17 mouse cellular contexts compared by ENCODE assay signal in the genomic region with DNA sequence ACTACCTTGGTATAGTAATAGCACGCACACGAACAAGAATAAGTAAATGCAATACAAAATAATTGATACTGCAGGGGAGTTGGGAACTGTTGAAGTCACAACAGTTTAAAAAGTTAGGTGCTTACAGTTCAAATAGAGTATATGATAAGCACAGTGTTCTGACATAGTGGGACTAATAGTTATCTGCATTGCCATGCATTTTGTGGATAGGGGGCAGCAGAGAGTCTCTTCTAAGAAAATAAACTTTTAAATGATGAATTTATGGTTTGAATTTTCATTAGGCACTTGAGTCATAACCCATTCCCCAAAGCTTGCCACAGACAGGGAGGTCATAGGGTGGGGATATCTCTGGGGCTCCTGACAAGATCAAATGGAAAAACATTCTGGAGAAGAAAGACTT.
A peak's percentile ranks its signal among the peaks of the same experiment; 100 is the strongest.
DNase-seq lines count a peak whose midpoint lies in the region; ATAC-seq and TF ChIP-seq lines count a peak whose summit lies in the region.
"Had no signal": no experiment of that assay in that cellular context is flagged by ENCODE, and none has a peak within 500 bp of the region (broad histone marks: within the 10 kb centered on the region; RNA-seq: fewer than 3 reads in every experiment).

No protein-coding gene starts in this region.

- H3K36me3 ChIP-seq in embryonic facial prominence, embryonic 11.5 days (replicated peaks; ENCODE audit: control insufficient read depth, insufficient read depth, low read depth, low read length) = no peaks in the 10 kb centered on the region
- H3K36me3 ChIP-seq in embryonic facial prominence, embryonic 10.5 days (replicated peaks) = no peaks in the 10 kb centered on the region
- H3K36me3 ChIP-seq in liver, postnatal 0 days (replicated peaks; ENCODE audit: insufficient read depth, low read length) = no peaks in the 10 kb centered on the region
- no peaks in the 10 kb centered on the region for H3K36me3 ChIP-seq in liver, embryonic 12.5 days
- no peaks in the 10 kb centered on the region for H3K36me3 ChIP-seq in embryonic facial prominence, embryonic 14.5 days (ENCODE audit: control insufficient read depth, insufficient read depth, low read length)
- H3K36me3 ChIP-seq in hindbrain, embryonic 13.5 days = no peaks in the 10 kb centered on the region
- H3K36me3 ChIP-seq: heart, embryonic 12.5 days; lung, embryonic 15.5 days had no signal

- no peak overlapping the region for H3K9ac ChIP-seq in embryonic facial prominence, embryonic 11.5 days (replicated peaks; ENCODE audit: low read length)
- no peak overlapping the region for H3K9ac ChIP-seq in liver, postnatal 0 days (replicated peaks)
- H3K9ac ChIP-seq in liver, embryonic 12.5 days = no peak overlapping the region
- H3K9ac ChIP-seq in embryonic facial prominence, embryonic 14.5 days (ENCODE audit: low read depth, low read length) = no peak overlapping the region
- no peak overlapping the region for H3K9ac ChIP-seq in hindbrain, embryonic 13.5 days
- H3K9ac ChIP-seq: heart, embryonic 12.5 days; lung, embryonic 15.5 days had no signal

- 89% methylated on average over 2 of the region's 2 CpGs for WGBS in embryonic facial prominence, embryonic 11.5 days
- 84% methylated on average over 2 of the region's 2 CpGs for WGBS in embryonic facial prominence, embryonic 10.5 days
- WGBS in liver, postnatal 0 days (ENCODE audit: insufficient replicate concordance) = 78% methylated on average over 2 of the region's 2 CpGs
- 60% methylated on average over 2 of the region's 2 CpGs for WGBS in liver, embryonic 12.5 days (ENCODE audit: insufficient replicate concordance)
- WGBS in embryonic facial prominence, embryonic 14.5 days = 79% methylated on average over 2 of the region's 2 CpGs
- WGBS in hindbrain, embryonic 13.5 days = 85% methylated on average over 2 of the region's 2 CpGs

- TF ChIP-seq EP300 in liver, postnatal 0 days (IDR thresholded peaks at IDR 0.05; ENCODE audit: low read depth) = no peak

- H3K9me3 ChIP-seq in embryonic facial prominence, embryonic 11.5 days (replicated peaks; ENCODE audit: control insufficient read depth, low read length) = no peaks in the 10 kb centered on the region
- no peaks in the 10 kb centered on the region for H3K9me3 ChIP-seq in embryonic facial prominence, embryonic 10.5 days
- H3K9me3 ChIP-seq in liver, postnatal 0 days (ENCODE audit: low read length) = no peaks in the 10 kb centered on the region
- H3K9me3 ChIP-seq in liver, embryonic 12.5 days (replicated peaks) = no peaks in the 10 kb centered on the region
- no peaks in the 10 kb centered on the region for H3K9me3 ChIP-seq in embryonic facial prominence, embryonic 14.5 days (ENCODE audit: control insufficient read depth, low read length)
- H3K9me3 ChIP-seq in hindbrain, embryonic 13.5 days = no peaks in the 10 kb centered on the region
- H3K9me3 ChIP-seq: heart, embryonic 12.5 days; lung, embryonic 15.5 days had no signal

- peak; percentile 21; the same call in 1 of the 2 replicates for TF ChIP-seq CTCF in liver, postnatal 0 days (IDR thresholded peaks at IDR 0.05; ENCODE audit: low read depth)

- no peak overlapping the region for H3K4me3 ChIP-seq in embryonic facial prominence, embryonic 11.5 days (ENCODE audit: low read depth, low read length)
- H3K4me3 ChIP-seq in embryonic facial prominence, embryonic 10.5 days = no peak overlapping the region
- H3K4me3 ChIP-seq in liver, postnatal 0 days (ENCODE audit: low read depth, low read length) = no peak overlapping the region
- H3K4me3 ChIP-seq in liver, embryonic 12.5 days = no peak overlapping the region
- no peak overlapping the region for H3K4me3 ChIP-seq in embryonic facial prominence, embryonic 14.5 days (ENCODE audit: low read depth, low read length)
- no peak overlapping the region for H3K4me3 ChIP-seq in hindbrain, embryonic 13.5 days
- H3K4me3 ChIP-seq: heart, embryonic 12.5 days; lung, embryonic 15.5 days had no signal

- peak; percentile 50 for DNase-seq in embryonic facial prominence, embryonic 11.5 days (ENCODE audit: low spot score)
- DNase-seq in embryonic facial prominence, embryonic 10.5 days (ENCODE audit: low spot score) = no peak
- no peak for DNase-seq in liver, postnatal 0 days
- peak; percentile 16 for DNase-seq in A20 (ENCODE audit: low read depth, low spot score)
- peak; percentile 12 for DNase-seq in embryonic facial prominence, embryonic 14.5 days (ENCODE audit: low spot score)
- DNase-seq: cerebellum, adult 2 months; gastrocnemius, postnatal 10 days; heart, postnatal 4 days; kidney, adult 9 months; liver; thymus, adult 18-20 months had no signal

- ATAC-seq in embryonic facial prominence, embryonic 11.5 days (replicated peaks; ENCODE audit: insufficient number of reproducible peaks, low FRiP score, low TSS enrichment, low read depth) = no peak
- ATAC-seq in liver, postnatal 0 days = no peak
- ATAC-seq in liver, embryonic 12.5 days = no peak
- ATAC-seq in embryonic facial prominence, embryonic 14.5 days (ENCODE audit: low read depth) = no peak
- no peak for ATAC-seq in activated CD4-positive, CD25-positive, alpha-beta regulatory T cell, adult 4 months
- ATAC-seq in hindbrain, embryonic 13.5 days (ENCODE audit: low FRiP score) = no peak
- ATAC-seq: forebrain, embryonic 16.5 days had no signal

- H3K4me2 ChIP-seq in embryonic facial prominence, embryonic 11.5 days (ENCODE audit: low read depth, low read length) = no peak overlapping the region
- no peak overlapping the region for H3K4me2 ChIP-seq in liver, postnatal 0 days (ENCODE audit: low read depth, low read length)
- no peak overlapping the region for H3K4me2 ChIP-seq in liver, embryonic 12.5 days
- H3K4me2 ChIP-seq in embryonic facial prominence, embryonic 14.5 days (ENCODE audit: low read depth, low read length) = no peak overlapping the region
- H3K4me2 ChIP-seq in hindbrain, embryonic 13.5 days = no peak overlapping the region
- H3K4me2 ChIP-seq: heart, embryonic 12.5 days; lung, embryonic 15.5 days had no signal

- no peaks in the 10 kb centered on the region for H3K27me3 ChIP-seq in embryonic facial prominence, embryonic 11.5 days (ENCODE audit: control insufficient read depth, insufficient read depth, low read length)
- H3K27me3 ChIP-seq in embryonic facial prominence, embryonic 10.5 days (replicated peaks; ENCODE audit: low read depth, poor library complexity, severe bottlenecking) = no peaks in the 10 kb centered on the region
- no peaks in the 10 kb centered on the region for H3K27me3 ChIP-seq in liver, postnatal 0 days (ENCODE audit: insufficient read depth, low read length)
- H3K27me3 ChIP-seq in liver, embryonic 12.5 days (replicated peaks) = no peaks in the 10 kb centered on the region
- no peaks in the 10 kb centered on the region for H3K27me3 ChIP-seq in embryonic facial prominence, embryonic 14.5 days (replicated peaks; ENCODE audit: control insufficient read depth, insufficient read depth, low read length)
- H3K27me3 ChIP-seq in hindbrain, embryonic 13.5 days = no peaks in the 10 kb centered on the region
- H3K27me3 ChIP-seq: heart, embryonic 12.5 days; lung, embryonic 15.5 days had no signal

- H3K27ac ChIP-seq in embryonic facial prominence, embryonic 11.5 days (replicated peaks; ENCODE audit: low read depth, low read length) = no peak overlapping the region
- no peak overlapping the region for H3K27ac ChIP-seq in embryonic facial prominence, embryonic 10.5 days (replicated peaks)
- no peak overlapping the region for H3K27ac ChIP-seq in liver, postnatal 0 days (ENCODE audit: low read depth)
- H3K27ac ChIP-seq in liver, embryonic 12.5 days = no peak overlapping the region
- no peak overlapping the region for H3K27ac ChIP-seq in embryonic facial prominence, embryonic 14.5 days (replicated peaks; ENCODE audit: low read depth, low read length)
- no peak overlapping the region for H3K27ac ChIP-seq in hindbrain, embryonic 13.5 days
- H3K27ac ChIP-seq: lung, embryonic 15.5 days had no signal

- H3K4me1 ChIP-seq in embryonic facial prominence, embryonic 11.5 days (ENCODE audit: control insufficient read depth, insufficient read depth, low read length) = no peaks in the 10 kb centered on the region
- no peaks in the 10 kb centered on the region for H3K4me1 ChIP-seq in embryonic facial prominence, embryonic 10.5 days
- no peaks in the 10 kb centered on the region for H3K4me1 ChIP-seq in liver, postnatal 0 days (ENCODE audit: insufficient read depth)
- H3K4me1 ChIP-seq in liver, embryonic 12.5 days = no peaks in the 10 kb centered on the region
- H3K4me1 ChIP-seq in embryonic facial prominence, embryonic 14.5 days (ENCODE audit: control insufficient read depth, insufficient read depth, low read length) = no peaks in the 10 kb centered on the region
- no peaks in the 10 kb centered on the region for H3K4me1 ChIP-seq in hindbrain, embryonic 13.5 days (replicated peaks)
- H3K4me1 ChIP-seq: heart, embryonic 12.5 days; lung, embryonic 15.5 days had no signal

Comparison
In these comparisons a context has a peak if more than half of its experiments do, and no peak if none do; other contexts are left out.
1. DNase-seq: peak in embryonic facial prominence, embryonic 11.5 days (single experiment), A20 (single experiment) and embryonic facial prominence, embryonic 14.5 days (single experiment); none in embryonic facial prominence, embryonic 10.5 days (single experiment) and liver, postnatal 0 days (single experiment).